Mouse (Mus musculus) kidney, embryonic 14.5 days (tissue): ENCODE measurements around the gene Ephx3. TPM values are rescaled to one million over a fixed set of nuclear protein-coding genes. Genes with fewer than 3 reads are reported as not detected.
A peak's percentile ranks its signal among the peaks of the same experiment; 100 is the strongest.

ENCODE experiments used
- ATAC-seq: fragments of 200-750 bp; cut with Nextera tagmentation; 2 replicates; pipeline ENCODE4 v1.8.0; 2017; ENCODE audit warnings: moderate number of reproducible peaks, mild to moderate bottlenecking, moderate TSS enrichment, moderate library complexity; ENCODE audit not compliant: low FRiP score, low TSS enrichment
- H3K27ac ChIP-seq: fragments of 300-500 bp; sonication (generic); 2 replicates; pipeline ENCODE4 v1.5.1; 2014; ENCODE audit warnings: low read depth, mild to moderate bottlenecking, low read length, moderate library complexity, mixed read lengths
- H3K27me3 ChIP-seq: fragments of 300-500 bp; sonication (generic); 2 replicates; pipeline ENCODE4 v1.6.1; 2014; ENCODE audit warnings: mild to moderate bottlenecking, low read length; ENCODE audit not compliant: control insufficient read depth, insufficient read depth
- H3K36me3 ChIP-seq: fragments of 300-500 bp; sonication (generic); 2 replicates; pipeline ENCODE4 v1.6.1; 2014; ENCODE audit warnings: low read length, mixed read lengths; ENCODE audit not compliant: control insufficient read depth, insufficient read depth
- H3K4me1 ChIP-seq: fragments of 300-500 bp; sonication (generic); 2 replicates; pipeline ENCODE4 v1.6.1; 2014; ENCODE audit warnings: low read length, mixed read lengths; ENCODE audit not compliant: control insufficient read depth, insufficient read depth
- H3K4me2 ChIP-seq: fragments of 300-500 bp; sonication (generic); replicated peaks from 2 replicates; pipeline ENCODE4 v1.6.1; 2014; ENCODE audit warnings: low read depth, mild to moderate bottlenecking, low read length
- H3K4me3 ChIP-seq: fragments of 300-500 bp; sonication (generic); 2 replicates; pipeline ENCODE4 v1.5.1; 2014; ENCODE audit warnings: mild to moderate bottlenecking, low read length
- H3K9ac ChIP-seq: fragments of 300-500 bp; sonication (generic); 2 replicates; pipeline ENCODE4 v1.6.1; 2014; ENCODE audit warnings: low read depth, mild to moderate bottlenecking, low read length, moderate library complexity
- H3K9me3 ChIP-seq: fragments of 300-500 bp; sonication (generic); 2 replicates; pipeline ENCODE4 v1.6.1; 2016; ENCODE audit warnings: low read length; ENCODE audit not compliant: control insufficient read depth
- WGBS: fragments of 180-500 bp; shearing (Covaris S2); extraction: QIAGEN DNeasy Blood & Tissue Kit; methylation state at CpG from one replicate; pipeline ENCODE4 v1.1.7; 2014; 5-methylcytosine and 5-hydroxymethylcytosine counted together
- polyA plus RNA-seq: library from polyadenylated mRNA; unstranded; fragments of >200 nt; fragmentation: Nextera tagmentation; extraction: Ambion mirVana; gene quantifications from 2 replicates; pipeline ENCODE4 v1.2.1, GENCODE M21; 2014

Ephx3 gene
- polyA plus RNA-seq, 1 experiment from 2014 or later = not detected

GRCm38 (mm10) chr17:32142907-32143854 lies 46.2 kb downstream of the Ephx3 start:
- Histone ChIP-seq H3K9ac (peak overlapping the region; percentile 37; the same call in 1 of the 2 replicates), H3K4me3 (no peak overlapping the region), H3K27me3 (no peaks in the 10 kb centered on the region), H3K9me3 (no peaks in the 10 kb centered on the region), H3K36me3 (peaks cover 86% of the 10 kb centered on the region), H3K27ac (no peak overlapping the region), H3K4me2 (peak overlapping the region; percentile 34; the same call in 1 of the 2 replicates), H3K4me1 (no peaks in the 10 kb centered on the region)
- peak; percentile 83 for ATAC-seq
- 33% methylated on average over 35 of the region's 39 CpGs for WGBS

GRCm38 (mm10) chr17:32142234-32142633 lies 47.1 kb downstream of the Ephx3 start:
- Histone ChIP-seq H3K4me1 (no peaks in the 10 kb centered on the region), H3K9me3 (no peaks in the 10 kb centered on the region), H3K4me2 (no peak overlapping the region), H3K9ac (no peak overlapping the region), H3K36me3 (peaks cover 86% of the 10 kb centered on the region), H3K27ac (no peak overlapping the region), H3K27me3 (no peaks in the 10 kb centered on the region), H3K4me3 (no peak overlapping the region)
- no peak for ATAC-seq
- 97% methylated on average over 1 of the region's 1 CpGs for WGBS

Other genes starting within 250 kb of the Ephx3 start
- gene Rrp1b, start 153.4 kb downstream of the Ephx3 start, polyA plus RNA-seq = 64.4 and 77.5 TPM in 2 replicates
- 0.21 and 0.95 TPM in 2 replicates for gene Hsf2bp, start 153.2 kb downstream of the Ephx3 start, polyA plus RNA-seq
- gene Notch3, start 22.7 kb downstream of the Ephx3 start, polyA plus RNA-seq = 15.9 and 16.9 TPM in 2 replicates
- 94.5 and 132 TPM in 2 replicates for gene Brd4, start 95.2 kb upstream of the Ephx3 start, polyA plus RNA-seq
- 60.6 and 62.7 TPM in 2 replicates for gene Akap8, start 131.7 kb upstream of the Ephx3 start, polyA plus RNA-seq
- 81.7 and 93.7 TPM in 2 replicates for gene Akap8l, start 161.1 kb upstream of the Ephx3 start, polyA plus RNA-seq
- 26.6 and 37.2 TPM in 2 replicates for gene Wiz, start 199.9 kb upstream of the Ephx3 start, polyA plus RNA-seq
- gene Rasal3, start 214.0 kb upstream of the Ephx3 start, polyA plus RNA-seq = 0.20 and 0.26 TPM in 2 replicates
- not detected in 2 replicates for gene Pglyrp2, start 234.6 kb upstream of the Ephx3 start, polyA plus RNA-seq